Mouse (Mus musculus): ENCODE results near the gene Cebpa.

The Cebpa gene

DNA sequence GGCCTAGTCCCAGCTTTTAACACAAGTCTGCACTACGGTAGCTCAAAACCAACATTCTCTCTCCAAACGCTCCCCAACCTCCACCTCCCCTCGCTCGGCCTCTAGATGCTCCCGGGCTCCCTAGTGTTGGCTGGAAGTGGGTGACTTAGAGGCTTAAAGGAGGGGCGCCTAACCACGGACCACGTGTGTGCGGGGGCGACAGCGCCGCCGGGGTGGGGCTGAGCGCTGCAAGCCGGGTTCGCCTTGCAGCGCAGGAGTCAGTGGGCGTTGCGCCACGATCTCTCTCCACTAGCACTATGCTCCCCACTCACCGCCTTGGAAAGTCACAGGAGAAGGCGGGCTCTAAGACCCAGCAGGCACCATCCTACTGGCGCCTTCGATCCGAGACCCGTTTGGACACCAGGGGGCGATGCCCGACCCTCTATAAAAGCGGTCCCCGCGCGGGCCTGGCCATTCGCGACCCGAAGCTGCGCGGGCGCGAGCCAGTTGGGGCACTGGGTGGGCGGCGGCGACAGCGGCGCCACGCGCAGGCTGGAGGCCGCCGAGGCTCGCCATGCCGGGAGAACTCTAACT is at the start of gene Cebpa:
Gene Cebpa (plus strand): TSS at position 453 of the 573 bp plus-strand sequence.
- DNase-seq (ENCODE audit: low read depth): peak; percentile 27

- DNase-seq (ENCODE audit: low read depth): peak; percentile 62
These were observed 42.4 kb upstream of the Cebpa start for GRCm38 (mm10) chr7:35076645-35077044.

DNA sequence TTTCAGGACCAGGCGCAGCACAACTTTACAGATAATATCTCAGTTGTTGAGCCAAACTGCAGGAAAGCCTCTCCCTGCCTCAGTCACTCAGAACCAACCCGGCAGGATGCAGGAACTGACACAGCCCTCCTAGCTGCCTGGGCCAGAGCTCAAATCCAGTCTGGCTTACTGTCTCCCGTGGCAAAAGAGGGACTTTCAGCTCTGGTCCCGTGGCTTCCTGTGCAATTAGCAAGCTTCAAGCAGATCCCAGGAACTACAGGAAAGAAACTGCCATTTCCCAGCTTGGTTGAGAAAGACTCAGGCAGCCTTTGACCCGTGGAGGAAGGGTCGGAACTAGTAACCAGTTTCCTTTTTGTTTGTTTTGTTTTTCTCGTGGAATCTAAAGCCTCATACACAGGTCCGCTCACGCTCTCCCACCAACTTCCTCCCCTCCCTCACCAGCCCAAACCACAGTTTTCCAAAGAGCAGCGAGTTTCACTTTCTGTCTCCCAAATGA is 38.2 kb upstream of the Cebpa start:
- peak; percentile 53 for DNase-seq (ENCODE audit: low read depth)

DNA sequence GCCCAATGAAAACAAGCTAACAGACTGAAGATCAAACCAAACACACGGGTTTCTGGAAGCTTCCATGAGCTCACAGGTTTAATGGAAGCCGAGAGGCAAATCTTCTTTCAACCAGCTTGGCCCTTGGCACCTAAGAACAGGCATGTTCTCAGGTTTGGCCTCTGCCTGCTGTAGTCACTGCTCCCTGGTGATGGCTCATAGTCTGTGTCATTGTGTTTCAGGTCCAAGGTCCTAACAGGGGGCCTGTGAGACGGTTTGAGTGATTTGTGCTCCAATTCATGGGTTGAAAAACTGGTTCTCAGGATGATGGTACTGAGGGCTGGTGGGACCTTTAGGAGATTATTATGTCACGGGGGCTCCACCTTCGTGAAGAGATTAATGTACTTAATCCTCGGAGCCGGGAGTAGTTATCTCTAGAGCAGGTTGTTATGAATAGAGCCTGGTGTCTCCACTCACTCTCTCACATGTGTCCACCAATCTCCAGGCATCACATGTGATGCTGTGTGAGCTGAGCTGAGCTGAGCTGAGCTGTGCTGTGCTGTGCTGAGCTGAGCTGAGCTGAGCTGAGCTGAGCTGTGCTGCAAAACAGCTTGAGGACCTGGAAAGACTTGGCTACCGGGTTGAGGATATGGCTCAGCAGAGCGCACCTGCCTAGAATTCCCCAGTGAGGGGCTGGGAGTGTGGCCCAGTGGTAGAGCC is 37.5 kb upstream of the Cebpa start:
- no peak for DNase-seq (ENCODE audit: low read depth)

DNA sequence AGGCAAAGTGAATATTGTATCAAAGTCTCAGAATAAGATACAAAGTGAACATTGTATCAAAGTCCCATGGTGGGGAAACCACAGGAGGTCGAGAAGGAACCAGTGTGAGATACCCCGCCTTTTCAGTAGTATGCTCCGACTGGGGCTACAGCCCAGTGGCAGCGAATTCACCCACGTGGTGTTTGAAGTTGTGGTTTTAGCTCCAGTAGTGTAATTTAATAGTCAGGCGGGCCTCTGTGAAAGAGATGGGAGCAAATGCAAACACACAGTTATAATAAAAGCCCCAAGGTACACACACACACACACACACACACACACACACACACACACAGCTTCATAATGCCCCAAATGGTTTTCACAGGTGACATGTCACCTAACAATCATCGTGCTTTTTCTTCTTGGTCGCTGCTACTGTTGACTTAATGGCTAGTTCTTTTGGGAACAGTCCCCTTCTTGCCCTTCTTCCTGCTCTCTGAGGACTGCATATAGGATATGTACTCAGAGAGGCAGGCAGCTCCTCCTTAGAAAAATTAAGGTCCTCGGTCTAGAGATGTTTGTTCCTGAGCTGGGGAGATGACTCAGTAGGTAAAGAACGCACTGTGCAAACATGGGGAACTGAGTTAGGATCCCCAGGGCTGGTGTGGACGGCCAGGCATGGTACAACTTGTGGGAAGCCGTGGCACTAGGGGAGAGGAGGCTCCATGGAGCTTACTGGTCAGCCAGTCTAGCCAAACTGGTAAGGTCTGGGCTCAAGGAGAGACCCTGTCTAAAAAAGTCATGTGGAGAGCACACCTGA is 34.3 kb upstream of the Cebpa start:
- DNase-seq (ENCODE audit: low read depth): no peak

DNA sequence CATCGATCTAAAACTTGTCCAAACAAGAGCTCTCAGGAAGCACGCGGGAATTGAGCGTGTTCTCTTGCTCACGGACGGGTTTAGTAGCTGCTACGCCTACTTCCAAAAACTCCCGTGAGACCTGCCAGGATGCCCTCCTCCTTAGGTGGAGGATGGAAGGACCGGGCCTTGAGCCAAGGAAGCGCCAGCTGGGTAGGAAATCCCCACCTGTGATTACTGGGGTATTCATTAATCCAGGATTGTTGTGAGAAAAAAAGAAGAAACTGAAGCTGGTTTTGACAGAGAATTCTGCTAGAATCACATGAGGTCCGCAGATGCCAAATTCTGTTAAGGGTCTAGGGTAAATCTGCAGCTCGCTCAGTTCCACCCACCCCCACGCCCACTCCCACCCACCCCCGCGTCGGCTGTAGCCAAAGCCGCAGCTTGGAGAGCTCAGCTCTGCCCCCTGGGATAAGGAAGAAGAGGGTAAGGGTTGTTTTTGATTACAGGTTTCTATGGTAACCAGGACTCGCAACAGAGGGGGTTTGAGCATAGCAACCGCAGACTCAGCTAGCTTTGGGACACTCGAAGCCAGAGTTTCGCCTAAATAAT is 32.7 kb upstream of the Cebpa start:
- DNase-seq (ENCODE audit: low read depth): peak; percentile 32

- no peak for DNase-seq (ENCODE audit: low read depth)
These were observed 28.5 kb upstream of the Cebpa start for GRCm38 (mm10) chr7:35090550-35090949.

GRCm38 (mm10) chr7:35094975-35095678 is 24.0 kb upstream of the Cebpa start:
- no peak for DNase-seq (ENCODE audit: low read depth)

GRCm38 (mm10) chr7:35098777-35099176 is 20.3 kb upstream of the Cebpa start:
- no peak for DNase-seq (ENCODE audit: low read depth)

DNA sequence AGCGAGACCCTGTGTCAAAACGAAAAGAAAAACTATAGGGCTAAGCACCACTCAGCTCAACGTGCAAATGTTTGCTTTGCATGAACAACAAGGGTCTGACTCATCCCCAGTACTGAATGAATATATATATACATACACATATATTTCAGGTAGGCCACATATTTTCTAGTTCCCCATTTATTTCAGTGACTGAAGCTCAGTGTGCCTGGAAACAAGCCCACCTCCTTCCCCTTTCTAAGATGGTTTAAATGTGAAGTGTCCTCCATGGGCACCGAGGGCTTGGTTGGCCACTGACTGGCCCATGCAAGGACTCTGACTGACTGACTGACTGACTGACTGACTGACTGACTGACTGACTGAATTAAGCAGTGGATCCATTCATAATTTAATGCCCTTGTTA is 19.6 kb upstream of the Cebpa start:
- no peak for DNase-seq (ENCODE audit: low read depth)

DNA sequence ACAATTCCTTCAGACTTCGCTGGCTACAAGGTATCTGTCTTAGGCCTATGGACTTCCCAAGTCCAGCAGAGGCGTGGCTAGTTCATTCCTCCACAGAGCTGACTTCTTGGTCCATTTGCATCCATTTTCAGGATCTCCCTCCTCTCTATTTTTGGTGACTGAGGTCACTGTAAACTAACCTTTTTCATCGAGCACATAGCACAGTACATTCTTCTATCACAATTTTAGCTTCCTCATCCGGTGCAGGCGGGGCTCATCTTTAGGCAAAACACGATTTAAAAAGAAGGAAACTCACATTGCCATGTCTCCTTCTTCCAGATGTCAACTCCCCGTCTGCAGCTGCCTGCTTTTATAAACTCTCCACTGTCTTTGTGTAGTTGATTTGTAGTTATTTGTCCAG is 12.5 kb upstream of the Cebpa start:
- DNase-seq (ENCODE audit: low read depth): no peak

- DNase-seq (ENCODE audit: low read depth): no peak
These were observed 11.5 kb upstream of the Cebpa start for GRCm38 (mm10) chr7:35107630-35108029.

DNA sequence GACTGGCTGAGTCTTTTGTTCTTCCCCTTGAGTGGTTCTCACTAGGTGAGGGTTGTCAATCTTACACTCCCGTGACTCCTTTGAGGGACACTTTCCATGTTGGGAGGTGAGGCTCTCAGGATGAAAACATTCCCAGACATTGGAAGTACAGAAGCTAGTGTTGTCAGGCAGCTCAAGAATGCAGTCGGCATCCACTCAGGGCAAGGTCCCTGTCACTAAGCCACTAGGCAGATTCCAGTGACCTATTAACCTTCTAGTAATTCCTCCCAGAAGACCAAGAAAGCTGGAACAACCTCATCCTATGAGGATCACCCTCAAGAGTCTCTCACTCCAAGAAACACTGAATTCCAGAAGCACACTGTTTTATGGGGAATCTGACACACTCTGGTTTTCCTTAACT is 11.0 kb upstream of the Cebpa start:
- no peak for DNase-seq (ENCODE audit: low read depth)

DNA sequence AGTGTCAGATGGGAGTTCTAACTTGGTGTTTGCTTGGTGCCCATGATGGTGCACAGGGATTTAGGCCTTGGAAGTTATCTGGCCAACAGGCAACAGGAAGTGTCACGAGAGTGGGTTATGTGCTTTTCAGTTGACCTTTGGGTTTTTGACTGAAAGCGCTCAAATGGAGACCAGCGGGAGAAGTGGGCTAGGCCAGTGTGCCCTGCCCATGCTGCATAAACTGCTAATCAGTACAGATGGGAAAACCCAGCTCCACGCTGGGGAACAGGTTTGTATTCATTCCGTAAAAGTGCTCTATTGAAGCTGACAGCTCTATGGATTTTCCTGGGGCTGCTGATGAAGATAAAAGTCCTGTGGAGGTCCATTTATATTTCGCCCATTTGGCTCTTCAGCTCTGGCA is 10.4 kb upstream of the Cebpa start:
- DNase-seq (ENCODE audit: low read depth): no peak

GRCm38 (mm10) chr7:35113136-35113535 is 6.0 kb upstream of the Cebpa start:
- DNase-seq (ENCODE audit: low read depth): no peak

DNA sequence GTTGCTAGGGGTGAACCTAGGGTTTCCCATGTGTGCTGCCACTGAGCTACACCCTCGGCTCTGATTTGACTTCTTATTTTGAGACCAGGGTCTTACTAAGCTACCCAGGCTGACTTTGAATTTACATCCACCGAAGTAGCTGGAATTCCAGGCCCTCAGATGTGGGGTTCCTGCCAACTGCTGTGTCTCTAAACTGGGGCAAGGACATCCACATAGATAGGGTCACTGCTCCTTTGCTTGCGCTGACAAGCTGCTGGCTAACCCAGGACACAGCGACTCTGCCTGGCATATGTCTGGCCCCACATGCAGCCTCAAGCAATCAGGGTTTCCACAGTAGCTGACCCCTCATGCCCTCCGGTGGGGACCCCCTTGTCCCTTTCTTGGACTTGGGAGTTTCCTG is 5.4 kb upstream of the Cebpa start:
- no peak for DNase-seq (ENCODE audit: low read depth)

- DNase-seq (ENCODE audit: low read depth): no peak
These were observed 2.6 kb upstream of the Cebpa start for GRCm38 (mm10) chr7:35116524-35116923.

DNA sequence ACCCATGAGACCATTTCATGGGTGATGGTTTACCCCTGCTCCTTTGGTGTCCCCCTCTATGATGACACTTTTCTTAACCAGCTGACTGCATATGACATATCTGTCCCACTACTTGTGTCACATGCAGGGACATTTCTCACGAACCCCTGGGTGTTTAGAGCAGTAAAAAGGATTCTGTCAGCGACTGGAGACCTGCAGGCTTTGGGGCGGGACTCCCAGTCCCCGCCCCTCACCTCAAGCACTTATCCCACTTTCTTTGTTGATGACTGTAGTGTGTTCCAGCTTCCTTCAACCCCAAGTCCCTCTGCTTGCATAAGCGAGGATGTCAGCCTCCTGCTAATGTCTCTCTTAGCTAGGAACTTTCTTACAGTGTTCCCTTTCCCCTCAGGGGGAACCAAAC is 2.0 kb upstream of the Cebpa start:
- DNase-seq (ENCODE audit: low read depth): no peak

GRCm38 (mm10) chr7:35117761-35118098 is 1.4 kb upstream of the Cebpa start:
- no peak for DNase-seq (ENCODE audit: low read depth)

- DNase-seq (ENCODE audit: low read depth): no peak
These were observed 853 bp upstream of the Cebpa start for GRCm38 (mm10) chr7:35118099-35118781.

GRCm38 (mm10) chr7:35119506-35120145 is 533 bp downstream of the Cebpa start:
- DNase-seq (ENCODE audit: low read depth): no peak
